ENCODE assay signal across 9 mouse cellular contexts in the genomic region with DNA sequence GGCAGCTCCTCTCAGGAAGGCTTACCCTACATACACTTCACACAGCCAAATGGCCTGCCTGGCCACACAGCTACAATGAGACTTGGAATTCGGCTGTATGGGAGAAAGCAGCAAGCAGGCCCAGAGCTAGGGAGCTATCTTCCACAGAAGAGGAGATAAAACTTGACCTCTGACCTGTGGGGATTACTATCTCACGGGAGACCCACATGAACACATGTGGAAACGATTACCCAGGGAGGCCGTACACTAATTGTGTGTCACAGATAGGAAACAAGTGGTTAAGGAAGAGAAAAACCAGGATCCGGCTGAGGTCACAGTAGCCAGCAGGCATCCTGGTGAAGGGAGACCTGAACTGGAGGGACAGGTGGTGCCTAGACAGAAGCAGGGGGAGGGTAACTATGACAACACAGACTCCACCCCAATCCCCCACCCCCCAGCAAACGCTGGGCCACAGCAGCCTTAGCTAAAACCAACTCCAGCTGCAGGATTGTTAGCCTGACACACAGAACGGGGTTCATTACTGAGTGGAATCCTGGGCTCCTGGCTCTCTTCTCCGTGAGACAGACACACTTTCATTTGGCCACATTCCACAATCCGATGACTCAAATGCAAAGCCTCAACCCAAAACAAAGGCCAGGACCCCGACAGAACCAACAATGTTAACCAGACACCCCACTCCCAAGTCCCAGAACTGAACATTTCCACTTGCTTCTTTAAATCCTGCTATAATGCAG. TPM values are rescaled to one million over a fixed set of nuclear protein-coding genes. Genes with fewer than 3 reads are reported as not detected.
DNase-seq lines count a peak whose midpoint lies in the region; ATAC-seq and TF ChIP-seq lines count a peak whose summit lies in the region.
"Had no signal": no experiment of that assay in that cellular context is flagged by ENCODE, and none has a peak within 500 bp of the region (broad histone marks: within the 10 kb centered on the region; RNA-seq: fewer than 3 reads in every experiment).

No protein-coding gene starts in this region.

- no peaks in the 10 kb centered on the region for H3K36me3 ChIP-seq in heart, embryonic 13.5 days
- no peaks in the 10 kb centered on the region for H3K36me3 ChIP-seq in heart, embryonic 10.5 days
- H3K36me3 ChIP-seq in E14TG2a.4 (ENCODE audit: insufficient read depth, low read length), result peaks cover 24% of the 10 kb centered on the region
- no peaks in the 10 kb centered on the region for H3K36me3 ChIP-seq in embryonic facial prominence, embryonic 13.5 days
- no peaks in the 10 kb centered on the region for H3K36me3 ChIP-seq in limb, embryonic 11.5 days (ENCODE audit: control insufficient read depth, insufficient read depth, low read length)
- H3K36me3 ChIP-seq in neural tube, embryonic 15.5 days, result no peaks in the 10 kb centered on the region

- H3K4me2 ChIP-seq in heart, embryonic 13.5 days, result no peak overlapping the region
- no peak overlapping the region for H3K4me2 ChIP-seq in embryonic facial prominence, embryonic 13.5 days
- H3K4me2 ChIP-seq in limb, embryonic 11.5 days (ENCODE audit: low read depth, severe bottlenecking), result no peak overlapping the region; the same call in 1 of the 2 replicates
- no peak overlapping the region for H3K4me2 ChIP-seq in neural tube, embryonic 15.5 days

- WGBS in heart, embryonic 13.5 days, result 12% methylated on average over 10 of the region's 10 CpGs
- WGBS in heart, embryonic 10.5 days, result 12% methylated on average over 10 of the region's 10 CpGs
- WGBS in embryonic facial prominence, embryonic 13.5 days, result 5% methylated on average over 10 of the region's 10 CpGs
- WGBS in limb, embryonic 11.5 days, result 3% methylated on average over 10 of the region's 10 CpGs
- 30% methylated on average over 10 of the region's 10 CpGs for WGBS in neural tube, embryonic 15.5 days

- no peak for ATAC-seq in heart, embryonic 13.5 days (ENCODE audit: extremely low read depth, insufficient number of reproducible peaks, low FRiP score, low TSS enrichment)
- no peak for ATAC-seq in embryonic facial prominence, embryonic 13.5 days (ENCODE audit: insufficient number of reproducible peaks, insufficient read depth, low FRiP score, low TSS enrichment, low read depth)
- ATAC-seq in limb, embryonic 11.5 days (ENCODE audit: insufficient number of reproducible peaks, low FRiP score, low TSS enrichment, low read depth), result peak; percentile 67
- ATAC-seq in neural tube, embryonic 15.5 days (ENCODE audit: low FRiP score), result no peak

- no peak overlapping the region for H3K4me3 ChIP-seq in heart, embryonic 13.5 days
- no peak overlapping the region for H3K4me3 ChIP-seq in heart, embryonic 10.5 days
- peak overlapping the region; percentile 13; the same call in 1 of the 2 replicates for H3K4me3 ChIP-seq in E14TG2a.4 (replicated peaks; ENCODE audit: low read length)
- H3K4me3 ChIP-seq in embryonic facial prominence, embryonic 13.5 days, result no peak overlapping the region
- no peak overlapping the region for H3K4me3 ChIP-seq in limb, embryonic 11.5 days (ENCODE audit: low read depth, low read length)
- H3K4me3 ChIP-seq in neural tube, embryonic 15.5 days (replicated peaks), result no peak overlapping the region

- TF ChIP-seq CTCF in E14TG2a.4 (conservative IDR thresholded peaks at IDR 0.05; ENCODE audit: low read length), result no peak

- H3K27ac ChIP-seq in heart, embryonic 13.5 days (replicated peaks), result 0 out of 2 replicates have a peak overlapping the region, but pooled peaks have one; percentile 24
- H3K27ac ChIP-seq in heart, embryonic 10.5 days, result no peak overlapping the region
- H3K27ac ChIP-seq in embryonic facial prominence, embryonic 13.5 days, result no peak overlapping the region; the same call in 1 of the 2 replicates
- no peak overlapping the region for H3K27ac ChIP-seq in limb, embryonic 11.5 days (replicated peaks; ENCODE audit: low read depth, low read length)
- no peak overlapping the region for H3K27ac ChIP-seq in neural tube, embryonic 15.5 days (replicated peaks)

- peaks cover 38% of the 10 kb centered on the region for H3K27me3 ChIP-seq in heart, embryonic 13.5 days (replicated peaks)
- H3K27me3 ChIP-seq in heart, embryonic 10.5 days (ENCODE audit: insufficient read depth, poor library complexity, severe bottlenecking), result peaks cover 79% of the 10 kb centered on the region
- peaks cover 15% of the 10 kb centered on the region for H3K27me3 ChIP-seq in E14TG2a.4 (ENCODE audit: insufficient read depth, low read length)
- peaks cover 25% of the 10 kb centered on the region for H3K27me3 ChIP-seq in embryonic facial prominence, embryonic 13.5 days
- H3K27me3 ChIP-seq in limb, embryonic 11.5 days (ENCODE audit: control insufficient read depth, insufficient read depth, low read length), result 0 out of 2 replicates have a peak, but pooled peaks cover 3% of the 10 kb centered on the region
- no peaks in the 10 kb centered on the region for H3K27me3 ChIP-seq in neural tube, embryonic 15.5 days (replicated peaks)

- peaks cover 42% of the 10 kb centered on the region for H3K4me1 ChIP-seq in heart, embryonic 13.5 days
- H3K4me1 ChIP-seq in heart, embryonic 10.5 days, result peaks cover 51% of the 10 kb centered on the region
- H3K4me1 ChIP-seq in E14TG2a.4 (replicated peaks; ENCODE audit: low read depth, low read length), result peaks cover 96% of the 10 kb centered on the region
- H3K4me1 ChIP-seq in embryonic facial prominence, embryonic 13.5 days, result peaks cover 42% of the 10 kb centered on the region
- H3K4me1 ChIP-seq in limb, embryonic 11.5 days (ENCODE audit: control insufficient read depth, insufficient read depth, low read length), result peaks cover 29% of the 10 kb centered on the region
- peaks cover 50% of the 10 kb centered on the region for H3K4me1 ChIP-seq in neural tube, embryonic 15.5 days

- DNase-seq in heart, embryonic 10.5 days (ENCODE audit: low spot score), result no peak
- peak; percentile 71 for DNase-seq in limb, embryonic 11.5 days (ENCODE audit: low spot score)
- DNase-seq in spleen, adult 12 weeks (ENCODE audit: low spot score), result no peak
- no peak for DNase-seq in left cerebral cortex, adult 8-10 months (ENCODE audit: low spot score in 2 of 2)
- DNase-seq: adrenal gland, postnatal 10 days had no signal

- no peaks in the 10 kb centered on the region for H3K9me3 ChIP-seq in heart, embryonic 13.5 days
- no peaks in the 10 kb centered on the region for H3K9me3 ChIP-seq in heart, embryonic 10.5 days
- no peaks in the 10 kb centered on the region for H3K9me3 ChIP-seq in E14TG2a.4 (ENCODE audit: low read length)
- no peaks in the 10 kb centered on the region for H3K9me3 ChIP-seq in embryonic facial prominence, embryonic 13.5 days
- H3K9me3 ChIP-seq in limb, embryonic 11.5 days (ENCODE audit: control insufficient read depth, low read length), result no peaks in the 10 kb centered on the region
- H3K9me3 ChIP-seq in neural tube, embryonic 15.5 days (replicated peaks), result no peaks in the 10 kb centered on the region

- H3K9ac ChIP-seq in heart, embryonic 13.5 days, result no peak overlapping the region
- 0 out of 2 replicates have a peak overlapping the region, but pooled peaks have one; percentile 37 for H3K9ac ChIP-seq in embryonic facial prominence, embryonic 13.5 days
- H3K9ac ChIP-seq in limb, embryonic 11.5 days (ENCODE audit: low read length), result no peak overlapping the region
- H3K9ac ChIP-seq in neural tube, embryonic 15.5 days (replicated peaks), result no peak overlapping the region

RNA-seq across cellular contexts. Expression of a gene that starts 30.9 kb away (rescaled TPM):
- 1.8 and 1.9 TPM in 2 replicates for polyA plus RNA-seq in heart, embryonic 13.5 days (2015; fragmentation: Nextera tagmentation; extraction: Ambion mirVana)
- polyA plus RNA-seq in heart, embryonic 10.5 days (2016; fragmentation: Nextera tagmentation; extraction: Ambion mirVana), result 2.3 and 4.4 TPM in 2 replicates
- polyA plus RNA-seq in embryonic facial prominence, embryonic 13.5 days (2015; fragmentation: Nextera tagmentation; extraction: Ambion mirVana), result 4.5 and 5.5 TPM in 2 replicates
- 3.2 and 3.4 TPM in 2 replicates for polyA plus RNA-seq in limb, embryonic 11.5 days (2014; fragmentation: Nextera tagmentation; extraction: Ambion mirVana)
- 9.6 and 10.1 TPM in 2 replicates for polyA plus RNA-seq in neural tube, embryonic 15.5 days (2015; fragmentation: Nextera tagmentation; extraction: Ambion mirVana)
- 10 to 100 TPM; 28.9 to 31.3 (median 29.3) TPM for total RNA-seq in left cerebral cortex, adult 8-10 months (2022)
